Mouse (Mus musculus) stomach, postnatal 0 days (tissue): ENCODE measurements around the gene Frmd4b.

Source experiments
- CTCF ChIP-seq: IDR thresholded peaks from 2 replicates; pipeline ENCODE4 v1.5.1; 2016; ENCODE audit warnings: antibody characterized with exemption, low read depth, mild to moderate bottlenecking, moderate library complexity
- EP300 ChIP-seq: optimal IDR thresholded peaks from 2 replicates; pipeline ENCODE3; 2016; ENCODE audit warnings: antibody characterized with exemption

DNA sequence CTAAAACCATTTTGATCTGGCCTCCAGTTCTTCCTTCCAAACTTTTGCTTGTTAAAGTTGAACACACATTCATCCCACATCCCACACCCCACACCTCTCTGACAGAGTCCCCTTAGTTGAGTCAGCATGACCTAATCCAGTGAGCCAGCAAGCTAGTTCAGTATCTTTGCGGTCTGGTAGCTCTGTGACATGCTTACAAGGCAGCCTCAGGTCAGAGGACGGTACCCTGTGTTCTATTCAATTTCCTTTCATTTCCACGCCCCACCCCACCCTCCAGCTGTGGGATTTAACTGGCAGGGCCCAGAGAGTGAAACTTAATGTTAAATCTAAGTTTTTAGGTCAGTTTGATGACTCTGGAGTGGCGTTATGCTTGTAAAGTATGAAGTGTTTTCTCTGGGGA is 170.3 kb downstream of the Frmd4b start:
- TF ChIP-seq CTCF (no peak), EP300 (no peak)
